Mouse (Mus musculus): ENCODE data around the gene Wipf2.
"Not testable (repeated sequence)": the region's sequence is repeated elsewhere in the genome, so short reads cannot be mapped to it uniquely, and the experiment has no call there.

The Wipf2 gene

DNA sequence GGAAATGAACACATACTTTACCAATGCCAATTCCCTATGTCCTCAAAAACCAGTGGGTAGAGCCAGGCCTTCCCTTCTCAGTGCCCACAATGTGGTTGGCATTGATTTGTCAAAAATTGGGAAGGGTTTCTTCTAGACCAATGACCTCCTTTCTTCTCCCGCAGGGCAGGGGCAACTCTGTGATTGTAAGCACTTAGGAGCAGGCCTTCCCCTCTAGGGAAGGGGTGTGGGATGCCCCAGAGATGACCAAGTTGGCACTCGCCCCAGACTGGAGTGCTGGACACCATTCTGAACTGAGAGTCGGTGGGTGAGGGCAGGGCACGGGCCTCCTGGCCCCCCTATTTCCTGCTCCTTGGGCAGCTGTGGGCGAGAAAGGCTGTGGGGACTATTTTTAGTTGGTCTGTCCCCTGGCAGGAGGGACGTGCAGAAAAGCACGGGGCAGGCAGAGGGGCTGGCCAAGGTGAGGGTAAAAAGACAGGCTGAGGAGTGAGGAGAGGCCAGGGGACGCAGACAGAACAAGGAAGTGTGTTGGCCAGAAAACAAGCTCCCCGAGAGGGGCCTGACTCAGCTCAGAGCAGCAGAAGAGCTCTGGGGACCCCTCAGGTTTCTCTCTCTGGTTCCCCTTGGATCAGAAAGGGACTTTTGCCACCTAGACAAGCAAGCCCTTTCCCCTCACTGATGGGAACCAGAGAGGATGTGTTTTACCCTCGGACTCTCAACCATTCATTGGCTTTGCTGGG is 67.5 kb downstream of the Wipf2 start:
- no peak for DNase-seq (ENCODE audit: low spot score)

DNA sequence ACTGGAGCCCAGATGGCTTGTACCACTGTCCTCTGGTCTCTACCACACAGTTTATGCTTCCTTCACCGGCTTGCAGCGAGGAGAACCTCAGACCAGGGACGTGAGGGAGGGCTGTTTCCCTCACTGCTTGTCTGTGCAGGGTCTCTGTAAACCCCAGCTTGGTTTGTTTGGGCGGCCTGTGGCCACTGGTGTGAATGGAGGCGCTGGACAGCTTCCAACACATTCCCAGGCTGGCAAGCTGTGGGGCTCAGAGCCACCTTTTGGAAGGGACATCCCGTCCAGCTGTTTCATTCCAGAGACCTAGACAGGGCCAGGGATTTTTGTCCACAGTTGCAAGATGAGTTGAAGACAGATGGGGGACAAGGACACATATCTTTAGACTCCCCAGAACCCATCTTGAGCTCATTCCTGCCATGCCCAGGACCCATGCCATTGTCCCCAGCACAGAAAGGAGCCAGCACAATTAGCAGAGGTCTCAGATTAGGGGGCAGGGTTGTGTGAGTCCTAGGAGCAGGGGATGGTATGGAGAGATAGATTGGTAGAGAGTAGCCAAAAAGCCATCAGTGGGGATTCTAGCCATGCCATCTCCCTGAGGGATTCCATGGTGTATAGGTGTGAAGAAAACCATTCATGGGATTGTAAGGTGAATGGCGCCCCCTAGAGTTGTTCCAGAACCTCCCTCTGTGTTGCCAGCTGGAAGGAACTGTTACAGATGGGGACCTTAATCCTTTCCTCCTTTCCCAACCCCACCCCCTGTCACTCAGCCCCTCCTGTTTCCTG is 68.3 kb downstream of the Wipf2 start:
- DNase-seq (ENCODE audit: low spot score), result no peak

DNA sequence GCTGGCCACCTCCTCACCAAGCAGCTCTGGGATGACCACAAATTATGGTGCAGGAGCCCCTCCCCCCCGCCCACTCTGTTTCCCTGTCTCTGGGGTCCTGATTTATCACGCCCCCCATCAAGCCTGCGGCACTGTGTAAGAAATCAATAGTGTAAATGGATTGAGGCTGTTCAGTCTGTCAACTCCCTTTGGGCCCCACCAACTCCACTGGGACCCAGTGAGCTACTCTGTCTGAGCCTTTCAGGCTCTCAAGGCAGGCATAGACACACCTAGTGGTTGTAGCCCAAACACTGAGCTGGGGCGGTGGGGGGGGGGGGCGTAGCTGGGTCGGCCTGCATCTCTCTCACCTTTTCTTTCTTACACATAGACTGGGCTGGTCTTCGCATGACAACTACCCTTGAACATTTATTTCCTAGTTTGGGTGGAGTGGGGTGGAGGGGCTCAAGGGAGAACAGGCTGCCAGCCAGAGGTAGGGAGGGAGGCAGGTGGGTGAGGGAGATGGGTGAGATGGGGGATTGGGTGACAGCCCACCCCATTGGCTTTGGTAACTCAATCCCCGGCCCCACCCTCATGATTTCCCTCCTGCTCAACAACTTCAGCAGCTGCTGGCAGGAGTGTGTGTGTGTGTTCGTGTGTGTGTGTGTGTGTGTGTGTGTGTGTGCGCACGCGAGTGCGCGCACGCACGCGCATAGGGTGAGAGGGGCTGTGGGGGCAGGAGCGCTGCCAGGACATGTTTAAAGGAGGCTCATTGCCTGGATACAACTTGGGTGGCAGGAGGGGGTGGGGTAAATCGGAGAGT is 69.1 kb downstream of the Wipf2 start:
- no peak for DNase-seq (ENCODE audit: low spot score)

DNA sequence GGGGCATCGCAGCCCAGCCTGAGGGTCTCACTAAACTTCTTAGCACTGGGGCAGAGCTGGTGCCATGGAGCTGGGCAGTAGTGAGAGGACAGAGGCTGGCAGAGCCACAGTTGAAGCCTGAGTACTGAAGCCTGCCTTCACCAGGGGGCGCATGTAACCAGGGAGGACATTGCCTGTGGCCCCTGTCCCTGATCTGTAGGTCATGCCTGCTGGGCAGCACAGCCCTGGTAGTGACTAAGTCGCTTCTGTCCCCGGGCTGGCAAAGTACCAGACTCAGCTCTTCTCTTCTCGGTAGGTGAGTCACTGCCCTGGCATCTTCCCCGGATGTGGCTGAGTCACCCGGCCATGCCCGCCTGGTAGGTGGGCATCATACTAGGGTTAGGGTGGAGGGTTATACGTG is 69.7 kb downstream of the Wipf2 start:
- DNase-seq (ENCODE audit: low spot score), result no peak

DNA sequence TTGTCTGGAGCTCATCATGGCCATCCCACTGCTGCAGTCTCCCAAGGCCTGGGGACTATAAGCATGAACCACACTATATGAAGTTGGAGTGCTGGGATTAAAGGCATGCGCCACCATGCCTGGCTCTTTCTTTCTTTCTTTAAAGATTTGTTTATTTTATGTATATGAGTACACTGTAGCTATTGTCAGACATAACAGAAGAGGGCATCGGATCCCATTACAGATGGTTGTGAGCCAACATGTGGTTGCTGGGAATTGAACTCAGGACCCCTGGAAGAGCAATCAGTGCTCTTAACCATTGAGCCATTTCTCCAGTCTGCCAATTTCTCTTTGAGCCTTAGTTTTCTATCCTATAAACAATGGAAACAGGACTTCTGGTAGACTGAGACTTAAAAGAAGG is 70.4 kb downstream of the Wipf2 start:
- DNase-seq (ENCODE audit: low spot score), result not testable (repeated sequence)

DNA sequence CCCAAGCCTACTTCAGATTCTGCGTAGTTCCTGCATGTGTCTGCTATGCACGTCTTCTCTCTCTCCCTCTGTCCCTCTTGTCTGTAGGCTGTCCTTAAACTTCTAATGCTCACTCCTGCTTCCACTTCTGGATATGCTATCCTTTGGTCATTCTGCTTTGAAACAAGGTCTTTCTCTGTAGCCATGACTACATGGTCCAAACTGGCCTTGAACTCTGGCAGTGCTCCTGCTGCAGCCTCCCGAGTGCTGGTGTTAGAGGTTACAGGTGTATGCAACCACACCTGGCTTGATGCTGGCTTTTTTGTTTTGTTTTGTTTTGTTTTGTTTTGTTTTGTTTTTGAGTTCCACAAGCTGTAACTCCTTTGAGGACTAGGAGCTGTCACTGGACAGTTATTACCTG is 70.9 kb downstream of the Wipf2 start:
- no peak for DNase-seq (ENCODE audit: low spot score)

DNA sequence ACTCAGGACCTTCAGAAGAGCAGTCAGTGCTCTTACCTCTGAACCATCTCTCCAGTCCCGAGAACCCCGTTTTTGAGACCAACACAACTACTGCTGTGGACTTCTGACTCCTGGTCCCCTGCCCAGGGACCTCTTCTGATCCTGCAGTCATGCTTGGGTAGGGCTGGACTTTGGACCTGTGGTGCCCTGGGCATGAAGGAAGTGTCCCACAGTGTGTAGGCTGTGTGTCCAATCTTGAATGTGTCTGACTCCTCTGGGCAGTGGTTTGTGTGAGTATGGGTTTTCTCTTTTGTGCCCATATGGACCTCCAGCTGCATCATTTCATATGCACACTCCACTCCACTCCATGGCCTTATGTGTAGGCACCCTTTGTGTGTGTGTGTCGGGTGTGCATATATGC is 71.7 kb downstream of the Wipf2 start:
- no peak for DNase-seq (ENCODE audit: low spot score)

DNA sequence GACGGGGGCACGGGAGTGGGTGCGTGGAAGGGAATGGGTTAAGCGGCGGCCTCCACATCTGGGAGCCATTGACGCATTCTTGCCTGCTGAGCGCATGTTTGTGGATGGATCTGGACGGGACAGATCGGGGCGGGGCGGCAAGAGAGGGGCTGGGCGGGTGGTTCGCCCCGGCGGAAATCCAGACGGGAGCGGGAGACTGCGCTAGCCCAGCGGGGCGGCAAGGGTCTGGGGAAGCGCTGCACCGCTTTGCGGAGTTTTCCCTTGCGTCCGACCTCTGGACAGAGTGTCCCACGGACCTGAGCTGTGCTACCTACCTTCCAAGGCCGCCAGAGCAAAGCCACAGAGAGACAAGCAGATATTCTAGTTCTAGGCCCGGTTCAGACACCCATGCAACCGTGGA is 72.7 kb downstream of the Wipf2 start:
- no peak for DNase-seq (ENCODE audit: low spot score)

DNA sequence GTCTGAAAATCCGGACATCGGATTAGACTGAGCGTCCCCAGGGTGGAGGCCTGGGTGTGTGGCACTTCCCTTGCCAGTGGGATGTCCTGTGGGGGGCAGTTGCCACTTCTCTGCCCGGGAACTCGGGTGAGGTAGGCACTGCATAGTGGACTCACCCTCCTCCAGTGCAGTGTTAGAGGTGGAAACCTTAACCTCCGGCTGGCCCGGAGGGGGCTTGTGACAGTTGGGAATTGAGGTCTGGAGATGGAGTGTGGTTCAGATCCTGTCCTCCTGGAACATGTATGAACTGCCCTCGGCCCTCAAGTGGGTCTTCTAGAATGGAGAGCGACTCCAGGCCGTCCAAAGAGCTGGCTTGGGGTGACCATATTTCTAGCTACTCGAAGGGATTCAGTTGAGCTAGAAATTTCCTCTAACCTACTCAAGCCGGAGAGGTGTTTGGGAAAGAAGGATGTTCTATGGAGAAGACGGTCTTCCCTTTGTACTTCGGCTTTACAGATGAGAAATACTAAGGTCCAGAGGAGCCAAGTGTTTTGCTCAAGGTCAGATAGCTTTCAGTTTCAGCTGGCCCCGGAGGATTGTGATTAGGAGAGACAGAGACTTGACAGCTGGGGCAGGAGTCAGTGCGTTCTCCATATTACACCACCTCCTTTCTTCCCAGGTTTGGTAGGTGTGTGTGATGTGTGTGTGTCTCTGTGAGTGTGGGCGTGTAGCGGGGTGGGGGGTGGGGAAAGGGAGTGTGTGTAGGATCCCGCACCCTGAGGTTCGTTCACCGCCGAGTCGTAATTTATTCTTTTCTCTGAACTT is 73.4 kb downstream of the Wipf2 start:
- DNase-seq (ENCODE audit: low spot score), result no peak

DNA sequence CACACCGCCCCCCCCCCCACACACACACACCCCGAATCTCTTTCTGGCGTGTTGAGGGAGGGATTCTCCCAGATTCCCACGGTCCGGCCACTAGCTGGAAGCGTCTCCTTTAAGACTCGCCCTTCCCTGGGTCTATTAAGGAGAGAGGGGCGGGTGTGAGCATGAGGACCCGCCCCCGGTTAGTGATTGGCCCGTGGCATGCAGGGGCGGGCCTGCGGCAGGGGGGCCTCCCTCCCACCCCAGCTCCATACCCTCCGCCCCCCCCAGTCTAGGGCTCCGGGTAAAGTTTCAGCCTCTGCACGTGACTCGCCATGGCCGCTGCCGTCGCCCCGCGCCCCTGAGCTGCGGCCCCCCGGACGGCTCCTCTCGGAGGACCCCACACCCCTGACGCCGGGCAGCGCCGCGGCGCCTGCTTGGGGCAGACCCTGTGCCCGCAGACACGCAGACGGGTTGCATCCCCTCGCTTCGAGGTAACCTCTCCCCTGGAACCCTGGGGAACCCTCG is 74.0 kb downstream of the Wipf2 start:
- DNase-seq (ENCODE audit: low spot score), result peak; percentile 59

DNA sequence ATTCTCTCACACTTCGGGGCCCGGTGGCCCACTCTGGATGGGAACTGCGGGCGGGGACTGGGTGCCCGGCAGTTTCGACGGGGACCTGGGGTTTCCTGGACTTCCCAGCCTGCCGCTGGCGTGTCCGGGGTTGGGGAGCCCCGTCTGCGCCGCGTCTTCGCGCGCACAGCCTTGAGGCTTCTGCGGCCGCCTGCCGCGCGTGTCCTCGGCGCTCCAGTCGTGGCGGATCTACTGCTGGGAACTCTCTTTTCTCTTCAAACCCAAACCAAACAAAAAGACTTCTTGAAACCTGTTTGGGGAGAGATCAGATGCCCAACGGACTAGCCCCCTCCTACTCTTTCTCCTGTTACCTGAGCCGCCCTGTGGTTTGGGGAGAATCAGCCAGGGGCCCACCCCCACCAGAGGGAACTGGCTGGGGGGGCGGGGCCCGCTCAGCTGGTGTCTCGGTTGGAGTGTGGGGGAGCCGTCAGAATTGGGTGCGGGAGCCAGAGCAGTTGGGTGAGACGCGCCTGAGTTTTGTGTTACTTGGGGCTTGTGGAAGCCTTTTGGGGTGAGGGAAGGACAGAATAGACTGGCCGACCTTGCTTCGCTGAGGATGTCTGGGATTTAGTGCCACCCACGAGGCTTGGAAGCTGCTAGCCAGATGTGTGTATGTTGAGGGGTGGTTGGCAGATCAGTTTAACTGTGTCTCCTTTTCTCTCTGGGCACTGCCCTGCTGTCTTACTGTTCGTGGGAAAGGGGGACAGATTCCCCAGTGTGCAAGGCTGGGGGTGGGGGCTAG is 74.7 kb downstream of the Wipf2 start:
- no peak for DNase-seq (ENCODE audit: low spot score)

DNA sequence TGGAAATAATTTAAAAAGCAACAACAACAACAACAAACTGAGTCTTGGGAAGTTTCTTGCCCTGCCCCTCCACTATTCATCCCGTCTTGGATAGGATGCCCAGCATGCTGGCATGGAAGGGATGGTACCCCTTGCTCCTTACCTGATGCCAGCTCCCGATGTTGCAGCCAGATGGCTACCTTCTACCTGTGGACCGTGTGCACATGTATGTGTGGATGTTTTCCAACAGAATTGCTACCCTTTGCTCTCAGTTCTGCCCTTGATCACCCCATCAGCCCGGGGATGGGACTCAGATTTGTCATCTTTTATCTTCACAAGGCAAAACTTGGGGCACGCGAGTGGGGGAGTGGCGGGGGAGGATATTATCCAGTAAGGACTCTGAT is 75.3 kb downstream of the Wipf2 start:
- DNase-seq (ENCODE audit: low spot score), result no peak

DNA sequence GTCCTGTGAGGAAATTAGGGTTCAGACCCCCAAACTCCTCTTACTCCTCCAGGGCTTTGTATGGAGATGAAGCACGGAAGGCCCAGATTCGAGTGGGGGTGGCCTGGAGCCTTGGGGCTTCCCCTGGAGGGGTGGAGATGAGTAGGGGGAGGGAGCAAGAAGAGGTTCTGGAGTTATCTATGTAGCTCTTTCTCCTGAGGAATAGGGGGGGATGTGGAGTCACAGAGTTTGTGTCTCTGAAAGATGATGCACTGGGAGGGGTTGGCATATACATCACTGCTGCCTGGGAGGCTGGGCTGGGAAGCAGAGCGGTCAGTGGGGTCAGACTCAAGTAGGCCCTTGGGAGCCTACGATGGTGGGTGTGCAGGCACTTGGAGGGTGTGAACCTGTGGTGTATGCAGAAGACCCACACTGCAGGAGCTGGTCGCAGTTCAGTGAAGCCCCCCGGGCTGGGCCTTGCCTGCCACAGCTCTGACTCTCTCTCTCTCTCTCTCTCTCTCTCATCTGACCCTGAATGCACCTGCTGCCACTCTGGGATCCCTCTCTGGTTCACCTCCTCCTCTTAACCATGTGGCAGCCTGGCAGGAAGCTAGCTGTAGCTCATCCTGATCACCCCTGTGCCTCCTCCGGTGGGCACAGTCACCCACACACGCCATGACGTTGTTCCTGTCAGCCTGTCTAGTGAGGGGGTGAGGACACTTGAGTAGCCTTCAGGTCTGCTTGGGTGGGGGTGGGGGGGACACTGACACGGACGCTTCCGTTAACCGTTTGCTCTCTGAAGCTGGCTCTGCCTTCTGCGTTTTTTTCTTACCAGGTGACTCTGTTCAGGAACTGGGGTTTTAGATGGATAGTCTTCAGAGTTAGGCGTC is 75.9 kb downstream of the Wipf2 start:
- no peak for DNase-seq (ENCODE audit: low spot score)

DNA sequence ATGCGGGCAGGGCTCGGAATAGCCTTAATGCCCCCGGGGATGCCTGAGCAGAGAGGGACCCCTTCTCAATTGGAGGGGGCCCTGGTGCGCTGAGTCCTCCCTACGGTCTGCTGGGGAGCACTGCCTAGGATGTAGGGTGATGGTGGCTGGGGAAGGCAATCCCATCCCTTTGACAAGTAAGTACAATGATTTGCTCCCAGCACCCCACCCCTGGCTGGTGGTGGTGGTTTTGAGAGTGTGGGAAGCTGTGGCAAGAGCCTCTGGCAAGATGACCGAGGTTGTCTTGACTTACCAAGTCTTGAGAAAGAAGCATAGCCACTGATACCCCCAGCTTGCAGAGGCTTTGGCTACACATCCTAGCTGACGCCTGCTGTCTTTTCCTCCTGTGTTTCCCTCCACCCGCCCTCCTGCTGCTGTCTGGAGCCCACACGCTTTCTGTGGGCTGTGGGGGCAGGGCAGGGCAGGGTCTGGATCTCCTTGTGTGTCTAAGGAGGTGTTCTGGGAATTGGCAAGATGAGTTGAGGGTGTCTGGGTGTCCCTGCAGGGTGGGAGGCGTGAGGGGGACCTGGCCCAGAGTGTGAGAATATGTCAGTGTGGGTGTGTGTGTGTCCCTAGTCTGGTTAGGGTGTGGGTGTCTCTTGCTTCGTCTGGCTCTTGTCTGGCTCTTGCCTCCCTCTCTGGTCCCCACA is 76.7 kb downstream of the Wipf2 start:
- no peak for DNase-seq (ENCODE audit: low spot score)

DNA sequence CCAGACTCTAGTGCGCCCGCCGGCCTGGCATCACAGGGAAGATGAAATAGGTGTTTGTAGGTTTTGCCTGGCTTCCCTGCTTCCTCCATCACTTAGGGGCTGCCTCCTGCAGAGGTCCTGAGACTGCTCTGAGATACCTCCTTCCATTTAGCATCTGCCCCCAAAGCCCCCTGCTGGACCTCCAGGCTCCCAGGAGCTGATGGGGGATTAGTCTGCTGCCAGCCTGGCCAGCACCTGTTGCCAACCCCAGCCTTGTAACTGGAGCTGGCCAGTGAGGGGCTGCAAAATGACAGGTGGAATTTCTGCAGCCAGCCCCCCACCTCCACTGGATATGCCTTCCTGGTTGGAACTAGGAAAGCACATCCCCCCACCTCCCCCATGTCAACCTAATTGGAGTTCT is 77.3 kb downstream of the Wipf2 start:
- DNase-seq (ENCODE audit: low spot score), result no peak

DNA sequence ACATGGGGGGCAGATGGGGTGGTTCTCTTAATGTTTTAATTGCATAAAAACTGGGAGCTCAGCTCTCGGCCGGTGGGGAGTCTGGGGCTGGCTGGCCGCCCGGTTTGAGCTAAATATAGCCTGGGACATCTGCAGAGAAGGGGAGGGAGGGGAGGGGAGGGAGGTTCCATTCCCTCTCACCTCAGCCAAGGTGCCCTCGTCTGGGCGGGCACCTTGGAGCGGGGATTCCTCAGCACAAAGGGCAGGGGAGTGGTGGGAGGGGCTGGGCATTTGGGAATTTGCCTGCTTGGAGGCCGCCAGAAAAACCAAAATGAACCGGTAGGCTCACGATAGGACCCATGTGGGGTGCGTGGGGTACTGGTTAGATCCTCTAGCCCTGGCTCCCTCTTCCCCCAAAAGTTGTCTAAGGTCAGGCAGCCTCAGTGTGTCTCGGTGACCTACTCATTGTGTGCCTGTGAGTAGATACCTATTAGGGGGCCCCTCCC is 77.9 kb downstream of the Wipf2 start:
- DNase-seq (ENCODE audit: low spot score), result no peak

DNA sequence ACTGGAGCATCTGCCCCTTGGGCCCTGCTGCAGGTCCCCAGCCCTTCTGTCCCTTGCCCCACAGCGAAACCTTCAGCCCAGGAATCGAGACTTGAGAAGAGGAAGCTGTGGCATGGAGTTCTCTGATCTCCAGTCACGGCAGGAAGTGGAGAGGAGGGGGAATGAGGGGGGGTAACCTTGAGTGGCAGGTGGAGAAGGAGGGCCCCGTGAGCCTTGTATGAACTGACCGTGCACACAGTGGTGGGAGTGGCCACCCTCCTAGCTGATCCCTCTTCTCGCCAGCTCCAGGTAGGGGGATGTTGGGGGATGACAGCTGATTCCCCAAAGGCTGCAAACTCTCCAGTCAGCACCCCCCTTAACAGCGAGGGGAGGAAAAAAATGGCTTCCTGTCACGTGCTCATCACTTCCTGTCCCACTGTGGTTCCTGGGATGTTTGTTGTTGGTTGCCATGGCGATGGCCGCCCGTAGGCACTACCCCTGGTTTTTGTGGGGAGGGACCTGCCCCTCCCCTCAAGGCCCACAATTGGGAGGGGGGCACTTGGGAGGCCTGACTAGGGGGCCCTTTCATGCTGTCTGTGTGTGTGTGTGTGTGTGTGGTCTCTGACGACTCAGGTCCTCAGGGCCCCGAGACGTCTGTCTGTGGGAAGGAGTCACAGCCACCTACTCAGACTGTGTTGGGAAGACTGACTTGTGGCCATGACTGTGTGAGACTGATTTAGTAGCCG is 78.5 kb downstream of the Wipf2 start:
- peak; percentile 78 for DNase-seq (ENCODE audit: low spot score)

DNA sequence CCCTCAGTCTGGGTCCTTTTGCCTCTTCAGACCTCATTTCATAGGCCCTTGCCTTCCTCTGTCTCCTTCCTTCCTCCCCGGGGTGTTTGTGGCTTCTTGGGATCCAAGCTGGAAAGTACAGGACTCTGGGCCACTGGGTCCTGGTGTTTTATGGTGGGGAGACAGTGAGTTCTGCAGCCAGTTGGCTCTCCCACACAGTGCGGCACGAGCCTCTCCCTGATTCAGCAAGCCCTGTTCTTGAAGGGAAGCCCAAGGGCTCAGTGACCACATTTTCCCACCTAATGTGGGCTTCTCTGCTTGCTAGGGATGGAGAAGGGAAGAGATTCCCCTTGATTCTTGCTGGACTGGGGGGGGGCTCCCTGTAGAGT is 79.1 kb downstream of the Wipf2 start:
- DNase-seq (ENCODE audit: low spot score), result no peak

Data from spleen, adult 12 weeks (tissue).